Mouse (Mus musculus): ENCODE results near the gene Gm15557. TPM values are rescaled to one million over a fixed set of nuclear protein-coding genes. Genes with fewer than 3 reads are reported as not detected.

Gm15557 gene
- polyA plus RNA-seq, 1 experiment from 2014 or later, result not detected

DNA sequence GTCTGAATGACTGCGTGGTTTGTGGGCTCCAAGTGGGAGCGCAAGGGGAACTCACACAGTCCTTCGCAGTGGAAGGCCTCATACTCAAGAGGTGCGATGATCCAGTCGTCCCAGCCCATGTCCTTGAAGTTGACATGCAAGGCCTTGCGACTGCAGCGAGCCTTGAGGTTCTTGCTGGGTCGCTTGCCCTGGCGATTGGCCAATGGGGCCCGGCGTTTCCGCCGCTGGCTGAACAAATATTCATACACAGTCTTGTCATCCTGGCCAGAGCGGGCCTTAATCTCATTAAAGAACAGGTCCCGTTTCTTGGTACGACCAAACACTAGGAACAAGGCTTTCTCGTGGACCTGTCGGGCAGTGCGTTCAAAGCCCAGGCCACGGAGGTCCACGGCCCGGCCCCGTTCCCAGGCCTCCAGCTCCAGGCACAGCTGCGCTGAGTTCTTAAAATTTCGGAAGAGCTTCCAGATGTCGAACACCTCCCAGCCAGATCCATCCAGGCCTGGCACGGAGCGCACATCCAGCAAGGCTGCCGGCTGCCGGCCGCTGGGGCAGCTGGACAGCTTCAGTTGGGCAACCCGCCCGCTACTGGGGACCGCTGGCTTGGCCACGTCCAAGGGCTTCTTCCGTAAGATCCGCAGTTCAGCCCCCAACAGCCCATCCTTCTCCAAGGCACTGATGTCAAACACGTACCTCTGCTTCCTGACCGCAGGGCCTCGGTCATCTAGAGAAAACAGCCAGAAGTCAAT is 1.3 kb downstream of the Gm15557 start:
- Histone ChIP-seq H3K27me3 (replicated peaks) (no peaks in the 10 kb centered on the region), H3K4me1 (peaks cover 23% of the 10 kb centered on the region), H3K27ac (no peak overlapping the region), H3K9ac (no peak overlapping the region), H3K4me2 (replicated peaks) (no peak overlapping the region), H3K4me3 (no peak overlapping the region), H3K36me3 (no peaks in the 10 kb centered on the region), H3K9me3 (no peaks in the 10 kb centered on the region)
- no peak for ATAC-seq (ENCODE audit: low FRiP score, low read depth)
- 93% methylated on average over 40 of the region's 40 CpGs for WGBS

DNA sequence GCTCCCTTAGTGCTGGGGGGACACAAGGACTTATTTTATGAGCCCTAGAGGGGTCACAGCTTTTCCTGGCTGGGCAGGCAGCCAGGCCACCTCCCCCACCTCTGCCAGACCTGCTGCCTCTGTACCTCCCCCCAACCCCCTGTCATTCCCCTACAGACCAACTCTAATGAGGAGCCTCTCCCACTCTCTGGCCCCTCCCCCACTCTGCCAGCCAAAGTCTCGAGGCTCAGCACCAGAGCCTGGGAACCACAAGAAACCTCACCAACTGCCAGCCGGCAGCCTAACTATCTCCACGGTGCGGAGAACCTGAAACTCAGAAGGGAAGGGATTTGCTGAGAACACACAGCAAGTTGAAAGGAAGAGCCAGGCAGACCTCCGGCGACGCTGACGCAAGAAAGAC is 2.9 kb downstream of the Gm15557 start:
- no peaks in the 10 kb centered on the region for H3K27me3 ChIP-seq (replicated peaks)
- no peak overlapping the region for H3K4me3 ChIP-seq
- WGBS, result 1% methylated on average over 8 of the region's 8 CpGs
- H3K4me2 ChIP-seq (replicated peaks), result peak overlapping the region; percentile 40
- peaks cover 23% of the 10 kb centered on the region for H3K4me1 ChIP-seq
- no peak overlapping the region for H3K27ac ChIP-seq
- H3K36me3 ChIP-seq, result no peaks in the 10 kb centered on the region
- no peaks in the 10 kb centered on the region for H3K9me3 ChIP-seq
- 0 out of 2 replicates have a peak overlapping the region, but pooled peaks have one; percentile 17 for H3K9ac ChIP-seq
- ATAC-seq (ENCODE audit: low FRiP score, low read depth), result 0 out of 2 replicates have a peak, but pooled peaks have one; percentile 33

DNA sequence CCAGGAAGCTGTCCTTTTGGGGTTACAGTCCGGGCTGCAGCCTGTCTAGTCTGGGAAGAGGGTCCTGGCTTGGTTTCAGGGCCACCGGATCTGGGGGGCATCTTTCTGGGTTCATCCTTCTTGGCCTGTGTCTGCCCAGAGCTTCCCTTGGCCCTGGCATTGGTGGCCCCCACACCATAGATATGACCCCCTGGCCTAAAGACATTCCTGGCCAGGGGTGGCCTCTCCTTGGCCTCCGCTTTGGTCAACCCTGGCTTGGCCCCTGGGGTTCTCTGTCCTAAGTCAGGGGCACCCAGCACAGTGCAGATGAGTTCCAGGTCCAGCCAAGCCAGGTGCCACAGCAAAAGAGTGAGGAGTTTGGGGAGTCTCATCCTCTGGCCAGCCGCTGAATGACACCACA is 4.2 kb downstream of the Gm15557 start:
- H3K36me3 ChIP-seq, result no peaks in the 10 kb centered on the region
- H3K27me3 ChIP-seq (replicated peaks), result no peaks in the 10 kb centered on the region
- WGBS, result 82% methylated on average over 4 of the region's 4 CpGs
- no peaks in the 10 kb centered on the region for H3K9me3 ChIP-seq
- no peak overlapping the region for H3K4me3 ChIP-seq
- H3K9ac ChIP-seq, result no peak overlapping the region
- H3K4me1 ChIP-seq, result peaks cover 27% of the 10 kb centered on the region
- no peak for ATAC-seq (ENCODE audit: low FRiP score, low read depth)
- no peak overlapping the region for H3K4me2 ChIP-seq (replicated peaks)
- H3K27ac ChIP-seq, result no peak overlapping the region

DNA sequence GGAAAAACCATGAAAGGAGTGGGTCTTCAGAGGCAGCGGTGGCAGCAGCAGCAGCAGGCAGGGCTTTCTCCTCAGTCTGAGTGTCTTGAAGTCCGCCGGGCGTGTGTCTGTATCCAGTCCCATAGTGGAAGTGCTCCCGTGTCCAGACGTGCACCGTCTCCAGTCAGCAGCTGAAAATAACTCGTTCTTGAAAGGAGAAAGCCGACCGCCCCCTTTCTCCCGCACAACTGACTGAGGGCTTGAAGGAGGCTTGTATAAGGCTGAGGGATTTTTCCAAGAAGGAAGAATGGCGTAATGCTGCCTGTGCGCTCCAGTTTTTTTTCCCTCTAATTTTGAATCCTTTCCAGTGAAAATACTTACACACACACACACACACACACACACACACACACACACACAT is 4.6 kb downstream of the Gm15557 start, which contains the start of gene Gdf5:
TSS of gene Gdf5 (minus strand) at position 244 of the 400 bp plus-strand sequence.
- Histone ChIP-seq H3K9ac (no peak within 1 kb of the TSS), H3K4me2 (replicated peaks) (no peak within 1 kb of the TSS), H3K4me3 (no peak within 1 kb of the TSS), H3K27ac (no peak within 1 kb of the TSS), H3K4me1 (peaks cover 31% of the 10 kb centered on the region), H3K9me3 (no peaks in the 10 kb centered on the region), H3K27me3 (replicated peaks) (no peaks in the 10 kb centered on the region), H3K36me3 (no peaks in the 10 kb centered on the region)
- no peak for ATAC-seq (ENCODE audit: low FRiP score, low read depth)
- WGBS, result 69% methylated on average over 13 of the region's 13 CpGs

DNA sequence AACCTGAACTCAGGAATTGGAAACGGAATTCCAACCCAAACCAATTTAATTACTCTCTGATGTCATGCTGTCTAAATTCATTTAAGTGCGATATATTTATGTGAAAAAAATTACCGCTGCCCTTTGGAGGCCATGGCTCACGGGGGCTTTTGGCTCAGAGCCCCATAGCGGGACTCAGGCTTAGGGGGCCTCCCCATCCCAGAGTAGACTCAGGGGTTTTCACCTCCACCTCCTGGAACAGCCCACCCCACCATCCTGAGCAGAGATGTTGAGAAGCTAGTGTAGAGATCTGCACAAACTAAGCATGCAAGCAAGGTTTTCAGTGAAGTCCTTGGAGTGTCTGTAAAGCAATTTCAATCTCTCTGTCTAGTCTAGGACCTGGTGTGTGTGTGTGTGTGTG is 5.1 kb downstream of the Gm15557 start:
- Histone ChIP-seq H3K9ac (no peak overlapping the region), H3K36me3 (no peaks in the 10 kb centered on the region), H3K4me2 (replicated peaks) (no peak overlapping the region), H3K9me3 (no peaks in the 10 kb centered on the region), H3K27ac (no peak overlapping the region), H3K4me3 (no peak overlapping the region), H3K27me3 (replicated peaks) (no peaks in the 10 kb centered on the region), H3K4me1 (peaks cover 33% of the 10 kb centered on the region)
- 63% methylated on average over 5 of the region's 5 CpGs for WGBS
- no peak for ATAC-seq (ENCODE audit: low FRiP score, low read depth)

DNA sequence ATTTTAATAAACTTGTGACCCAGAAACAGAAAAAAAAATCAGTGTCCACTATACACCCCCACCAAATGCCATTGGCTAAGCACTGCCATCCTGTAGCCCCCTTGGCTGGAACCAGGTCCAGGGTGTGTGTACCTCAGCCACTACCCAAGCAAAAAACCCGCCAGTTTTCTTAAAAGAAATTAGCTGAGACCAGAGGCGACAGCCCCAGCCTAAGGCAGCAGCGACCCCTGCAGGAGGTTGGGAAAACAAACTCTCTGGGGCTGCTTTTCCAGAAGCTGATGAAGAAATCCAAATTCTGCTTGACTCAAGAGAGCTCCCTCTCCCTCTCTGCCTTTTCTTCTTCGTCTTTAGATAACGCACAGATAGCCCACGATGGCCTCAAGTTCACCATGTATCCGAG is 5.5 kb downstream of the Gm15557 start:
- peaks cover 33% of the 10 kb centered on the region for H3K4me1 ChIP-seq
- no peak overlapping the region for H3K4me3 ChIP-seq
- H3K27me3 ChIP-seq (replicated peaks), result no peaks in the 10 kb centered on the region
- WGBS, result under 1% methylated on average over 7 of the region's 7 CpGs
- no peaks in the 10 kb centered on the region for H3K36me3 ChIP-seq
- no peaks in the 10 kb centered on the region for H3K9me3 ChIP-seq
- no peak overlapping the region for H3K27ac ChIP-seq
- H3K9ac ChIP-seq, result no peak overlapping the region
- no peak overlapping the region for H3K4me2 ChIP-seq (replicated peaks)
- ATAC-seq (ENCODE audit: low FRiP score, low read depth), result no peak

DNA sequence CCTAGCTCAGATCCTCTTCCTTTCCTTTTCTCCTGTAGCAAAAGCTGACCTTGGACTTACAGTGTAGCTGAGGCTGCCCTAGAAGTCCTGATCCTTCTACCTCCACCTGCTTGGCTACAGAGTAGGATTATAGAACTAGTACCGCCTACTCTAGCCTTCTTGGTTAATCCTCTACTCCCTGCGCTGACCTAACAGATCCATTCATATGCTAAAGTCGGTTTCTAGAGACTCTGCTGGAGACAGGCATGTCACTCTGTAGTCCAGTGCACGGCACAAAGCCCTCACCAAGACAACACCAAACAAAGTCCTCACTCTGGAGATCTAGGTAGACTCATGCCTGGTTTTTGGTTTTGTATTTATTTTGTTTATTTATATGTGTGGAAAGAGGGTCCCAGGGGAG is 6.0 kb downstream of the Gm15557 start:
- 10% methylated on average over 4 of the region's 4 CpGs for WGBS
- no peak overlapping the region for H3K9ac ChIP-seq
- H3K27ac ChIP-seq, result no peak overlapping the region
- no peaks in the 10 kb centered on the region for H3K27me3 ChIP-seq (replicated peaks)
- no peaks in the 10 kb centered on the region for H3K9me3 ChIP-seq
- H3K4me3 ChIP-seq, result no peak overlapping the region
- H3K4me1 ChIP-seq, result peaks cover 33% of the 10 kb centered on the region
- H3K4me2 ChIP-seq (replicated peaks), result no peak overlapping the region
- no peak for ATAC-seq (ENCODE audit: low FRiP score, low read depth)
- no peaks in the 10 kb centered on the region for H3K36me3 ChIP-seq

DNA sequence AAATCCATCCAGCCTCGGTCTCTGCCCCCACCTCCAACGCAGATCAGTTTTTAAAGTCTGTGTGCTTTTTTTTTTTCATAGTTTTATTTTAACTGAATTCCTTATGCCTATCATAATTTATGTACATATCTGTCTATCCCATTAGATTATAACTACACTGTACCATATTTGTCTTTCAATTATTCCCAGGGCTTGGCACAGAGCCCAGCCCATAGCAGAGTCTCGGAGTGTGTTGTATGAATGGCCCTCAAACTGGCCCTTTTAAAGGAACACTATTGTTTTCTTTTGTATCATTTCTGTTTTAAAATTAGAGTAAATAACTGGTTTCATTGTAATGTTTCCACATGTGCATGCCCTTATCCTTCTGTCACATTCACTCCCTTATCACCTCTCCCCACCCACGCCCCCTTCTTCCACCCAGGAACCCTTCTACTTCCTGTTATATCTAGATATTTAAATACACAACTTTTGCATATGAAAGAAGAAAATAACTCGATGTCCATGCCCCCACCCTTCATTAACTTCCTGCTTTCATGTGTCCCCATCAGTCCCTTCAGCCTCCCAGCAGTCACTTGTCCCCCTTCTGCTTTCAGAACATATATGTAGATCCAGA is 7.0 kb downstream of the Gm15557 start:
- no peak for ATAC-seq (ENCODE audit: low FRiP score, low read depth)
- no peaks in the 10 kb centered on the region for H3K27me3 ChIP-seq (replicated peaks)
- H3K4me1 ChIP-seq, result peaks cover 33% of the 10 kb centered on the region
- no peak overlapping the region for H3K9ac ChIP-seq
- H3K27ac ChIP-seq, result no peak overlapping the region
- no peak overlapping the region for H3K4me2 ChIP-seq (replicated peaks)
- H3K36me3 ChIP-seq, result no peaks in the 10 kb centered on the region
- H3K4me3 ChIP-seq, result no peak overlapping the region
- WGBS, result 67% methylated on average over 5 of the region's 5 CpGs
- H3K9me3 ChIP-seq, result no peaks in the 10 kb centered on the region

DNA sequence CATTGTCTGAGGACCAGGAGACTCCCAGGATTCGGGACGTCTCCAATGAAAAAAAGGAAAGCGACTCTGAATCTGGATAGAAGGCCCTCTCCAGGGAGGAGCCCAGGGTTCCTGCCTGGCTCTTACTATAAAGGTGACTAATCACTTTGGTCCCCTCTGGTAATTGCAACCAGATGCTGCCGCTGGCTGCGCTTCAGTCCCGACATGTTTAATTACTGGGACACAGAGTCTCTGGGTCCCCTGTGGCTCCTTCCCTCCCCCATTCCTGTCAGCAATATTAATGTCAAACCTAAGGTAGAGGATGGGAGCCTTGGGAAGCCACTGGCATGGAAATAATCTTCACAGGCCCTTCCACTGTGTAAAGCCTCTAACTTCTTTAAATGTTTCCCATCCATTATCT is 8.8 kb downstream of the Gm15557 start:
- 17% methylated on average over 6 of the region's 6 CpGs for WGBS
- Histone ChIP-seq H3K9ac (no peak overlapping the region), H3K4me3 (no peak overlapping the region), H3K36me3 (no peaks in the 10 kb centered on the region), H3K4me1 (peaks cover 20% of the 10 kb centered on the region), H3K27ac (no peak overlapping the region), H3K4me2 (replicated peaks) (no peak overlapping the region), H3K9me3 (no peaks in the 10 kb centered on the region), H3K27me3 (replicated peaks) (no peaks in the 10 kb centered on the region)
- ATAC-seq (ENCODE audit: low FRiP score, low read depth), result peak; percentile 44; the same call in 1 of the 2 replicates

DNA sequence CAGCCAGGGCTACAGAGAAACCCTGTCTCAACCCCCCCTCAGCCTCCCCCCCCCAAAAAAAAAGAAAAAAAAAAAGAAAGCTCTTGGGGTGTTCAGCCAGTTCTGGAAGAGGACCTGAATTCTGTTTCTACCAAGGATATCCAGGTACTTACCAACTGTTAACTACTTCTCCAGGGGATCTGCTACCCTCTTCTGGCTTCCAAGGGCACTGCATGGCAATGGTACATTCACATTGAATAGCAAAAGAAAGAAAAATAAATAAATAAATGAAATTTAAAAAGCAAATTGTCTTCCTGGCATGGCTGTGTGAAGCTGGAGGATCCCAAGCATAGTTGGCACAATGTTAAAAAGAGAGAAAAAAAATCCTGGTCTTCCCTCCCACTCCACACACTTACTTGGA is 11.5 kb downstream of the Gm15557 start:
- Histone ChIP-seq H3K4me3 (no peak overlapping the region), H3K27ac (no peak overlapping the region), H3K9ac (no peak overlapping the region), H3K9me3 (no peaks in the 10 kb centered on the region), H3K27me3 (replicated peaks) (no peaks in the 10 kb centered on the region), H3K36me3 (no peaks in the 10 kb centered on the region), H3K4me1 (peaks cover 11% of the 10 kb centered on the region; the same call in 1 of the 2 replicates), H3K4me2 (replicated peaks) (no peak overlapping the region)
- ATAC-seq (ENCODE audit: low FRiP score, low read depth), result no peak

DNA sequence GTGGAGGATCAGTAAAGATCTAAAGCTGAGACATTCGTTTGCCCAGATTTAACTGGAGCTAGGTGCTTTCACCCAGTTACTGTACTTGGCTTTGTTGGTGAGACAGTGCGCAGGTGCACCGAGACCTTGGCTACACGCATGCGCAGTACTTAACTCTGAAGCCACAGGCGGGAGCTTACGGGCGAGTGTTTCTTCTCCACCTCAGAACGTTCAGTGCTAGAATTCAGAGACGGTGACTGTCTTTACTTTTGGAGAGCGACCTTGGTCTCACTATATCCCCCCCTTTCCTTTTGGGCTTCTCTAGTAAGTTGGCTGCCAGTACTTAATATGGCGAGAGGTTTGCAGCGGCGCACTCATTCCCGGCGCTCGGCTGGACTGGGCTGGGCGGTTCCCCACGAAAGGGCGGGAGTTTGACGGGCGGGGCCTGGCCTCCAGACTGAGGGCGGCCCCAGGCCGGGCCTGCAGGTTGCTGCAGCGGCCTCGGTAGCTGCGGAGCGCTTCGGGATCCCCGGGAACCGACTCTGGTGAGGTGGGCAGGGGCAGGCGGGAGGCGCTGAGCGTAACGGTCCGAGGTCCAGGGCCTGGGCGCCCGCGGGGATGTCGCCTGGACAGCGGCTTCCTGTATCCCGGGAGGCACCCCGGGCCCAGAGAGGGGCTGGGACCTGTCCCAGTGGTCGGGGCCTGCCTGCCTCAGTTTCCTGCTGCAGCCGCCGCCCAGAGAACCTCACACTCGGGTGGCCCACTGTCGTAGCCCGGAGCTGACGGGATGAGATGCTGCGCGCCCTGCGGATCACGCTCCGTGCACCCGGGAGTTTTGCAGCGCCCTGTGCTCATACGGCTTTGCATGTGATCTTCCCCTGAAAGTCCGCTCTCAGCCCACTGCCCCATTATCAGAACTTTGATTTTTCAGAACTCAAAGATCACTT is 15.9 kb downstream of the Gm15557 start, which contains the start of gene Cep250:
TSS of gene Cep250 (plus strand) at position 325 of the 926 bp plus-strand sequence.
- under 1% methylated on average over 59 of the region's 59 CpGs for WGBS
- peak; percentile 96 for ATAC-seq (ENCODE audit: low FRiP score, low read depth)
- no peaks in the 10 kb centered on the region for H3K9me3 ChIP-seq
- 0 out of 2 replicates have a peak, but pooled peaks cover 6% of the 10 kb centered on the region for H3K36me3 ChIP-seq
- peak within 1 kb of the TSS; percentile 79 for H3K4me3 ChIP-seq
- peak within 1 kb of the TSS; percentile 63 for H3K27ac ChIP-seq
- H3K4me2 ChIP-seq (replicated peaks), result peak within 1 kb of the TSS; percentile 68
- H3K27me3 ChIP-seq (replicated peaks), result no peaks in the 10 kb centered on the region
- 0 out of 2 replicates have a peak, but pooled peaks cover 5% of the 10 kb centered on the region for H3K4me1 ChIP-seq
- peak within 1 kb of the TSS; percentile 92 for H3K9ac ChIP-seq

DNA sequence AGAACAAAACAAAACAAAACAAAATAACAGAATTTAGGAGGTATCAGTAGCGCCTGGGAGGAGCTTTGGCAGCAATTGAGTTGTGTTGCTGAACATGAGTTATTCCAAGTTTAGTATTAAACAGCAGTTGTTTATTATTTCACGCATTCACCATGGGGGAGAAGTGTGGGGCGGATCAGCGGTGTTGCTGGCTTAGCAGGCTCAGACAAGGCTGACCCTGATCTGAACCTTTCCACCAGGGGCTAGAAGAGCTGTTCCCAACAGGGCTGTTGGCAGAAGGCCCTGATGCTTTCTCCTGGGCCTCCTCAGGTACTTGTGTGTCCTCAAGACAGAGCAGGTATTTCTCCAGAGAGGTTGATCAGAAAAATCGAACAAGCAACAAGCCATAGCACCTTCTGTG is 19.5 kb downstream of the Gm15557 start:
- H3K4me2 ChIP-seq (replicated peaks), result no peak overlapping the region
- H3K27me3 ChIP-seq (replicated peaks), result no peaks in the 10 kb centered on the region
- peaks cover 31% of the 10 kb centered on the region for H3K36me3 ChIP-seq
- H3K4me1 ChIP-seq, result 0 out of 2 replicates have a peak, but pooled peaks cover 5% of the 10 kb centered on the region
- no peak overlapping the region for H3K9ac ChIP-seq
- H3K9me3 ChIP-seq, result no peaks in the 10 kb centered on the region
- no peak for ATAC-seq (ENCODE audit: low FRiP score, low read depth)
- no peak overlapping the region for H3K4me3 ChIP-seq
- 92% methylated on average over 5 of the region's 5 CpGs for WGBS
- H3K27ac ChIP-seq, result no peak overlapping the region
